Mouse (Mus musculus) layer of hippocampus, adult 8-10 months (tissue): ENCODE data around the gene Rasl2-9. TPM values are rescaled to one million over a fixed set of nuclear protein-coding genes. Genes with fewer than 3 reads are reported as not detected.
"Not testable (repeated sequence)": the region's sequence is repeated elsewhere in the genome, so short reads cannot be mapped to it uniquely, and the experiment has no call there.

ENCODE experiments used
- DNase-seq, 2 experiments: peaks; one replicate each; pipeline ENCODE4 v3.0.0; 2022; ENCODE audit warnings: low spot score in 2 of 2
- microRNA-seq, 2 experiments: library from miRNA; unstranded; fragments of <30 nt; microRNA quantifications; one replicate each; pipeline ENCODE4 v1.2.0; 2022
- total RNA-seq, 4 experiments: library from RNA; stranded (reverse); gene quantifications; 2 replicates each; pipeline ENCODE4 v1.2.4; 2022

Gene Rasl2-9
- total RNA-seq, 4 experiments from 2014 or later = 0.63 to 1.0 (median 0.77) TPM; not detected in 1

GRCm38 (mm10) chr7:5081241-5081640, 44.5 kb downstream of the Rasl2-9 start:
- DNase-seq = no peak

- no peak for DNase-seq
Measured at GRCm38 (mm10) chr7:5080815-5081214, 44.9 kb downstream of the Rasl2-9 start.

GRCm38 (mm10) chr7:5080010-5080751, 45.6 kb downstream of the Rasl2-9 start, which contains the start of gene Epn1:
Gene Epn1, plus strand, starts transcription at chr7:5080235.
- peak; percentile 95 to 97 for DNase-seq

GRCm38 (mm10) chr7:5079365-5080009, 46.3 kb downstream of the Rasl2-9 start:
- not testable (repeated sequence) for DNase-seq

GRCm38 (mm10) chr7:5076931-5077330, 48.8 kb downstream of the Rasl2-9 start:
- no peak for DNase-seq

- DNase-seq = no peak
Measured at GRCm38 (mm10) chr7:5074984-5075383, 50.8 kb downstream of the Rasl2-9 start.

Small RNA genes within 50 kb of the gene (microRNA-seq; reads per million reads assigned to microRNA genes)
- gene Gm26217 = 0 reads per million in 2 experiments

Other genes with a start within 250 kb of the Rasl2-9 start
- 10 to 100 TPM; 13.7 to 16.0 (median 14.2) TPM for gene Isoc2a, start 248.8 kb downstream of the Rasl2-9 start, total RNA-seq
- under 1 TPM; 0.29 to 0.77 (median 0.39) TPM for gene Gm36210, start 219.4 kb downstream of the Rasl2-9 start, total RNA-seq
- 10 to 100 TPM; 13.0 to 15.3 (median 13.9) TPM for gene Zfp628, start 210.7 kb downstream of the Rasl2-9 start, total RNA-seq
- 100 to 1,000 TPM in 2 of 4 experiments, 10 to 100 TPM in 2; 89.9 to 111 (median 102) TPM for gene Nat14, start 203.9 kb downstream of the Rasl2-9 start, total RNA-seq
- 1 to 10 TPM; 2.8 to 5.1 (median 4.2) TPM for gene Ssc5d, start 200.2 kb downstream of the Rasl2-9 start, total RNA-seq
- gene Sbk2, start 161.5 kb downstream of the Rasl2-9 start, total RNA-seq = 1 to 10 TPM in 1 of 4 experiments, under 1 TPM in 2, not detected in 1; 0.58 to 1.1 (median 0.90) TPM
- gene Sbk3, start 154.8 kb downstream of the Rasl2-9 start, total RNA-seq = 1 to 10 TPM in 2 of 4 experiments, under 1 TPM in 2; 0.71 to 1.1 (median 0.98) TPM
- gene Zfp579, start 129.8 kb downstream of the Rasl2-9 start, total RNA-seq = 10 to 100 TPM; 23.2 to 32.9 (median 30.6) TPM
- gene Zfp524, start 111.5 kb downstream of the Rasl2-9 start, total RNA-seq = 1 to 10 TPM; 6.0 to 8.0 (median 6.9) TPM
- 10 to 100 TPM; 20.7 to 25.3 (median 24.5) TPM for gene Fiz1, start 111.3 kb downstream of the Rasl2-9 start, total RNA-seq
- gene Gm44973, start 110.5 kb downstream of the Rasl2-9 start, total RNA-seq = not detected
- gene Zfp865, start 105.6 kb downstream of the Rasl2-9 start, total RNA-seq = 10 to 100 TPM; 37.1 to 42.5 (median 38.5) TPM
- 10 to 100 TPM; 45.2 to 65.9 (median 56.9) TPM for gene Ccdc106, start 105.4 kb downstream of the Rasl2-9 start, total RNA-seq
- under 1 TPM in 1 of 4 experiments, not detected in 3; 0.55 TPM for gene 4632433K11Rik, start 91.8 kb downstream of the Rasl2-9 start, total RNA-seq
- 1 to 10 TPM; 5.6 to 6.4 (median 6.3) TPM for gene Zfp784, start 87.5 kb downstream of the Rasl2-9 start, total RNA-seq
- 10 to 100 TPM; 22.8 to 28.6 (median 27.8) TPM for gene Zfp580, start 74.4 kb downstream of the Rasl2-9 start, total RNA-seq
- gene U2af2, start 63.8 kb downstream of the Rasl2-9 start, total RNA-seq = 100 to 1,000 TPM; 175 to 196 (median 179) TPM
- 100 to 1,000 TPM; 411 to 477 (median 457) TPM for gene Epn1, start 45.7 kb downstream of the Rasl2-9 start, total RNA-seq
- not detected for gene Rfpl4, start 9.0 kb downstream of the Rasl2-9 start, total RNA-seq
- gene Vmn1r55, start 23.7 kb upstream of the Rasl2-9 start, total RNA-seq = under 1 TPM in 2 of 4 experiments, not detected in 2; 0.02 to 0.04 TPM
- not detected for gene Vmn1r56, start 70.8 kb upstream of the Rasl2-9 start, total RNA-seq
- gene Vmn1r57, start 92.5 kb upstream of the Rasl2-9 start, total RNA-seq = not detected
- not detected for gene Gm5065, start 224.6 kb upstream of the Rasl2-9 start, total RNA-seq
- gene Nlrp2, start 225.1 kb upstream of the Rasl2-9 start, total RNA-seq = not detected